Mouse (Mus musculus) heart, embryonic 14.5 days (tissue): ENCODE data around the gene Gm13539. TPM values are rescaled to one million over a fixed set of nuclear protein-coding genes. Genes with fewer than 3 reads are reported as not detected.
"Not testable (repeated sequence)": the region's sequence is repeated elsewhere in the genome, so short reads cannot be mapped to it uniquely, and the experiment has no call there.

Source experiments
- ATAC-seq: fragments of 200-750 bp; cut with Nextera tagmentation; 2 replicates; pipeline ENCODE4 v1.8.0; 2017; ENCODE audit warnings: low read depth, moderate TSS enrichment; ENCODE audit not compliant: insufficient number of reproducible peaks, insufficient read depth, low FRiP score
- H3K27ac ChIP-seq, 2 experiments: fragments of 200-500 bp in 1 of 2; fragments of 300-500 bp in 1 of 2; sonication (generic) in 1 of 2; replicated peaks in 1 of 2; 2 replicates each; pipeline ENCODE4 v1.5.1; 2012 to 2014; ENCODE audit warnings: low read depth in 2 of 2, low read length in 2 of 2, control low read depth in 1 of 2, mild to moderate bottlenecking in 1 of 2, mixed read lengths in 1 of 2; ENCODE audit not compliant: control insufficient read depth in 1 of 2, insufficient read depth in 1 of 2
- H3K27me3 ChIP-seq: fragments of 300-500 bp; sonication (generic); 2 replicates; pipeline ENCODE4 v1.6.1; 2014; ENCODE audit warnings: mild to moderate bottlenecking, low read length, control low read depth; ENCODE audit not compliant: control insufficient read depth, insufficient read depth
- H3K36me3 ChIP-seq: fragments of 300-500 bp; sonication (generic); 2 replicates; pipeline ENCODE4 v1.6.1; 2014; ENCODE audit warnings: mild to moderate bottlenecking, control low read depth, low read length, mixed read lengths; ENCODE audit not compliant: control insufficient read depth, insufficient read depth
- H3K4me1 ChIP-seq, 2 experiments: fragments of 200-500 bp in 1 of 2; fragments of 300-500 bp in 1 of 2; sonication (generic) in 1 of 2; 2 replicates each; pipeline ENCODE4 v1.6.1; 2012 to 2014; ENCODE audit warnings: low read length in 2 of 2, control low read depth in 1 of 2, mixed read lengths in 1 of 2; ENCODE audit not compliant: control insufficient read depth in 2 of 2, insufficient read depth in 2 of 2
- H3K4me2 ChIP-seq: fragments of 300-500 bp; sonication (generic); 2 replicates; pipeline ENCODE4 v1.6.1; 2014; ENCODE audit warnings: mild to moderate bottlenecking, low read length
- H3K4me3 ChIP-seq, 2 experiments: fragments of 200-500 bp in 1 of 2; fragments of 300-500 bp in 1 of 2; sonication (generic) in 1 of 2; 2 replicates each; pipeline ENCODE4 v1.5.1; 2012 to 2014; ENCODE audit warnings: low read length in 2 of 2, mild to moderate bottlenecking in 2 of 2, control low read depth in 1 of 2, low read depth in 1 of 2, moderate library complexity in 1 of 2; ENCODE audit not compliant: control insufficient read depth in 1 of 2, insufficient read depth in 1 of 2
- H3K9ac ChIP-seq: fragments of 300-500 bp; sonication (generic); 2 replicates; pipeline ENCODE4 v1.6.1; 2014; ENCODE audit warnings: mild to moderate bottlenecking, low read length
- H3K9me3 ChIP-seq: fragments of 300-500 bp; sonication (generic); 2 replicates; pipeline ENCODE4 v1.6.1; 2016; ENCODE audit warnings: low read length, control low read depth; ENCODE audit not compliant: control insufficient read depth
- WGBS: fragments of 180-500 bp; shearing (Covaris S2); extraction: QIAGEN DNeasy Blood & Tissue Kit; methylation state at CpG from one replicate; pipeline ENCODE4 v1.1.7; 2014; 5-methylcytosine and 5-hydroxymethylcytosine counted together
- polyA plus RNA-seq: library from polyadenylated mRNA; unstranded; fragments of >200 nt; fragmentation: Nextera tagmentation; extraction: Ambion mirVana; gene quantifications from 2 replicates; pipeline ENCODE4 v1.2.1, GENCODE M21; 2014

The Gm13539 gene
- polyA plus RNA-seq, 1 experiment from 2014 or later = not detected

GRCm38 (mm10) chr2:25789092-25789491 is 7.0 kb downstream of the Gm13539 start:
- Histone ChIP-seq H3K27ac (no peak overlapping the region), H3K4me3 (no peak overlapping the region), H3K4me2 (no peak overlapping the region), H3K36me3 (no peaks in the 10 kb centered on the region), H3K9me3 (no peaks in the 10 kb centered on the region), H3K27me3 (no peaks in the 10 kb centered on the region), H3K4me1 (no peaks in the 10 kb centered on the region), H3K9ac (no peak overlapping the region)
- ATAC-seq = no peak
- WGBS = 61% methylated on average over 3 of the region's 3 CpGs

GRCm38 (mm10) chr2:25797635-25798034 is 15.6 kb downstream of the Gm13539 start:
- no peaks in the 10 kb centered on the region for H3K27me3 ChIP-seq
- WGBS = 12% methylated on average over 2 of the region's 2 CpGs

GRCm38 (mm10) chr2:25798065-25798464 is 16.0 kb downstream of the Gm13539 start:
- Histone ChIP-seq H3K9me3 (no peaks in the 10 kb centered on the region), H3K4me2 (no peak overlapping the region), H3K36me3 (no peaks in the 10 kb centered on the region), H3K27ac (no peak overlapping the region), H3K4me1 (no peaks in the 10 kb centered on the region), H3K9ac (no peak overlapping the region), H3K4me3 (no peak overlapping the region), H3K27me3 (no peaks in the 10 kb centered on the region)
- ATAC-seq = no peak
- WGBS = 47% methylated on average over 5 of the region's 5 CpGs

More at GRCm38 (mm10) chr2:25797635-25798034, 15.6 kb downstream of the Gm13539 start:
- no peaks in the 10 kb centered on the region for H3K9me3 ChIP-seq
- no peak overlapping the region for H3K4me3 ChIP-seq
- H3K36me3 ChIP-seq = no peaks in the 10 kb centered on the region
- no peaks in the 10 kb centered on the region for H3K4me1 ChIP-seq
- ATAC-seq = no peak
- no peak overlapping the region for H3K9ac ChIP-seq
- H3K27ac ChIP-seq = no peak overlapping the region
- H3K4me2 ChIP-seq = no peak overlapping the region

GRCm38 (mm10) chr2:25811711-25812110 is 29.7 kb downstream of the Gm13539 start:
- Histone ChIP-seq H3K4me2 (no peak overlapping the region), H3K4me1 (no peaks in the 10 kb centered on the region), H3K9me3 (no peaks in the 10 kb centered on the region), H3K27me3 (no peaks in the 10 kb centered on the region), H3K4me3 (no peak overlapping the region), H3K27ac (no peak overlapping the region), H3K36me3 (no peaks in the 10 kb centered on the region), H3K9ac (no peak overlapping the region)
- 65% methylated on average over 2 of the region's 2 CpGs for WGBS
- ATAC-seq = no peak

- Histone ChIP-seq H3K27me3 (no peaks in the 10 kb centered on the region), H3K4me3 (no peak overlapping the region), H3K9me3 (no peaks in the 10 kb centered on the region), H3K4me2 (no peak overlapping the region), H3K4me1 (no peaks in the 10 kb centered on the region), H3K9ac (no peak overlapping the region), H3K27ac (no peak overlapping the region), H3K36me3 (no peaks in the 10 kb centered on the region)
- 78% methylated on average over 5 of the region's 5 CpGs for WGBS
- no peak for ATAC-seq
These were observed 31.3 kb downstream of the Gm13539 start for GRCm38 (mm10) chr2:25813364-25813763.

- H3K4me3 ChIP-seq, H3K4me1 ChIP-seq, ATAC-seq, H3K9ac ChIP-seq, H3K9me3 ChIP-seq, H3K27me3 ChIP-seq, H3K36me3 ChIP-seq, H3K27ac ChIP-seq, H3K4me2 ChIP-seq: not testable (repeated sequence)
- whole genome bisulfite sequencing = 67% methylated on average over 1 of the region's 1 CpGs
These were observed 33.7 kb downstream of the Gm13539 start, which contains the start of gene Glt6d1 for GRCm38 (mm10) chr2:25815748-25816147. Gene Glt6d1 (minus strand): TSS chr2:25815848.

- Histone ChIP-seq H3K4me1 (no peaks in the 10 kb centered on the region; a peak in 1 of 4 replicates), H3K9ac (no peak within 1 kb of the TSS)
- 63% methylated on average over 1 of the region's 1 CpGs for WGBS
These were observed 40.7 kb downstream of the Gm13539 start, which contains the start of gene Lcn9 for GRCm38 (mm10) chr2:25822806-25823205. Gene Lcn9 (plus strand): TSS chr2:25823153.

GRCm38 (mm10) chr2:25824751-25825150 is 42.7 kb downstream of the Gm13539 start:
- 79% methylated on average over 3 of the region's 3 CpGs for WGBS
- no peaks in the 10 kb centered on the region for H3K36me3 ChIP-seq

More at GRCm38 (mm10) chr2:25822806-25823205, 40.7 kb downstream of the Gm13539 start, which contains the start of gene Lcn9:
- no peak for ATAC-seq
- no peaks in the 10 kb centered on the region for H3K27me3 ChIP-seq
- no peaks in the 10 kb centered on the region for H3K9me3 ChIP-seq
- H3K4me3 ChIP-seq = no peak within 1 kb of the TSS
- no peak within 1 kb of the TSS for H3K27ac ChIP-seq
- H3K36me3 ChIP-seq = no peaks in the 10 kb centered on the region
- no peak within 1 kb of the TSS for H3K4me2 ChIP-seq

More at GRCm38 (mm10) chr2:25824751-25825150, 42.7 kb downstream of the Gm13539 start:
- Histone ChIP-seq H3K4me3 (no peak overlapping the region), H3K27me3 (no peaks in the 10 kb centered on the region), H3K9ac (no peak overlapping the region), H3K9me3 (no peaks in the 10 kb centered on the region), H3K27ac (no peak overlapping the region), H3K4me2 (no peak overlapping the region), H3K4me1 (no peaks in the 10 kb centered on the region; a peak in 1 of 4 replicates)
- ATAC-seq = no peak
